Mouse (Mus musculus): ENCODE results near the gene Gm37240.

Gm37240 gene

GRCm38 (mm10) chr3:85500096-85500495, 387.2 kb downstream of the Gm37240 start:
- no peak for DNase-seq (ENCODE audit: low read depth, low spot score)

- no peak for DNase-seq (ENCODE audit: low read depth, low spot score)
Observed at GRCm38 (mm10) chr3:85496146-85496545, 391.2 kb downstream of the Gm37240 start.

GRCm38 (mm10) chr3:85493796-85494195, 393.5 kb downstream of the Gm37240 start:
- no peak for DNase-seq (ENCODE audit: low read depth, low spot score)

- no peak for DNase-seq (ENCODE audit: low read depth, low spot score)
Observed at GRCm38 (mm10) chr3:85490204-85490603, 397.1 kb downstream of the Gm37240 start.

GRCm38 (mm10) chr3:85487379-85487778, 399.9 kb downstream of the Gm37240 start:
- no peak for DNase-seq (ENCODE audit: low read depth, low spot score)

GRCm38 (mm10) chr3:85485536-85486190, 401.7 kb downstream of the Gm37240 start:
- peak; percentile 40 for DNase-seq (ENCODE audit: low read depth, low spot score)

- peak; percentile 39 for DNase-seq (ENCODE audit: low read depth, low spot score)
Observed at GRCm38 (mm10) chr3:85482636-85483035, 404.7 kb downstream of the Gm37240 start.

GRCm38 (mm10) chr3:85480638-85481037, 406.7 kb downstream of the Gm37240 start:
- no peak for DNase-seq (ENCODE audit: low read depth, low spot score)

- DNase-seq (ENCODE audit: low read depth, low spot score) = no peak
Observed at GRCm38 (mm10) chr3:85478731-85479130, 408.6 kb downstream of the Gm37240 start.

- no peak for DNase-seq (ENCODE audit: low read depth, low spot score)
Observed at GRCm38 (mm10) chr3:85469711-85470110, 417.6 kb downstream of the Gm37240 start.

GRCm38 (mm10) chr3:85468995-85469394, 418.3 kb downstream of the Gm37240 start:
- no peak for DNase-seq (ENCODE audit: low read depth, low spot score)

- DNase-seq (ENCODE audit: low read depth, low spot score) = no peak
Observed at GRCm38 (mm10) chr3:85465283-85466025, 421.9 kb downstream of the Gm37240 start.

- DNase-seq (ENCODE audit: low read depth, low spot score) = no peak
Observed at GRCm38 (mm10) chr3:85460021-85460420, 427.3 kb downstream of the Gm37240 start.

- DNase-seq (ENCODE audit: low read depth, low spot score) = no peak
Observed at GRCm38 (mm10) chr3:85456983-85457382, 430.3 kb downstream of the Gm37240 start.

GRCm38 (mm10) chr3:85455453-85455852, 431.9 kb downstream of the Gm37240 start:
- no peak for DNase-seq (ENCODE audit: low read depth, low spot score)

GRCm38 (mm10) chr3:85454001-85454400, 433.3 kb downstream of the Gm37240 start:
- no peak for DNase-seq (ENCODE audit: low read depth, low spot score)

GRCm38 (mm10) chr3:85449461-85449860, 437.9 kb downstream of the Gm37240 start:
- no peak for DNase-seq (ENCODE audit: low read depth, low spot score)

GRCm38 (mm10) chr3:85442781-85443180, 444.5 kb downstream of the Gm37240 start:
- no peak for DNase-seq (ENCODE audit: low read depth, low spot score)

GRCm38 (mm10) chr3:85442261-85442660, 445.1 kb downstream of the Gm37240 start:
- no peak for DNase-seq (ENCODE audit: low read depth, low spot score)

- DNase-seq (ENCODE audit: low read depth, low spot score) = no peak
Observed at GRCm38 (mm10) chr3:85435406-85435805, 451.9 kb downstream of the Gm37240 start.

- no peak for DNase-seq (ENCODE audit: low read depth, low spot score)
Observed at GRCm38 (mm10) chr3:85431208-85431607, 456.1 kb downstream of the Gm37240 start.

GRCm38 (mm10) chr3:85423376-85423997, 463.8 kb downstream of the Gm37240 start:
- DNase-seq (ENCODE audit: low read depth, low spot score) = no peak

- no peak for DNase-seq (ENCODE audit: low read depth, low spot score)
Observed at GRCm38 (mm10) chr3:85421403-85421802, 465.9 kb downstream of the Gm37240 start.

All from mesoderm, embryonic 11.5 days (tissue).